Mouse (Mus musculus) brain, embryonic 14.5 days (tissue): ENCODE results near the gene Ccdc88c.

ENCODE experiments used
- CTCF ChIP-seq: fragments of 200-500 bp; IDR thresholded peaks from 2 replicates; pipeline ENCODE4 v1.5.1; 2012; ENCODE audit warnings: inconsistent platforms, mild to moderate bottlenecking, moderate library complexity, borderline replicate concordance; ENCODE audit not compliant: insufficient read depth, insufficient read length; ENCODE audit errors: extremely low read depth
- POLR2A ChIP-seq: fragments of 200-500 bp; IDR thresholded peaks from 2 replicates; pipeline ENCODE4 v1.6.1; 2012; ENCODE audit warnings: mild to moderate bottlenecking, inconsistent platforms, borderline replicate concordance; ENCODE audit not compliant: poor library complexity, insufficient read depth, insufficient read length, severe bottlenecking; ENCODE audit errors: extremely low read depth

DNA sequence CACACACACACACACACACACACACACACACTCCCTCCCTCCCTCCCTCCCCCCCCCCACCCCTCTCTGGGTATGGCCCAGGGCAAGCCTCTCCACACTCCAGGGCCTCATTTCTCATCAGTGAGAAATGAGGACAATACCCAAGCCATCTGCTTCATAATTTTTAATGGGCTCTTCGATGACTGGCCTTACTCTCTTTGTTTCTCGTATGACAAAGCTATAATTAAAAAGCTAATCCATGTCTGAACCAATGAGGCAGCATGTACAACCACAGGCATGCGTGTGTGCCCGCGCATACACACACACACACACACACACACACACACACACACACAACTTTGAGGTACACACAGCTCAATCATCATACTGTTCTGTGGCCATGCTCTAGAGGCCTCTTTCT lies 23.9 kb downstream of the Ccdc88c start:
- no peak for TF ChIP-seq CTCF
- TF ChIP-seq POLR2A, result no peak
